Mouse (Mus musculus): Measurements from ENCODE around the gene Erc1.

Erc1 gene

DNA sequence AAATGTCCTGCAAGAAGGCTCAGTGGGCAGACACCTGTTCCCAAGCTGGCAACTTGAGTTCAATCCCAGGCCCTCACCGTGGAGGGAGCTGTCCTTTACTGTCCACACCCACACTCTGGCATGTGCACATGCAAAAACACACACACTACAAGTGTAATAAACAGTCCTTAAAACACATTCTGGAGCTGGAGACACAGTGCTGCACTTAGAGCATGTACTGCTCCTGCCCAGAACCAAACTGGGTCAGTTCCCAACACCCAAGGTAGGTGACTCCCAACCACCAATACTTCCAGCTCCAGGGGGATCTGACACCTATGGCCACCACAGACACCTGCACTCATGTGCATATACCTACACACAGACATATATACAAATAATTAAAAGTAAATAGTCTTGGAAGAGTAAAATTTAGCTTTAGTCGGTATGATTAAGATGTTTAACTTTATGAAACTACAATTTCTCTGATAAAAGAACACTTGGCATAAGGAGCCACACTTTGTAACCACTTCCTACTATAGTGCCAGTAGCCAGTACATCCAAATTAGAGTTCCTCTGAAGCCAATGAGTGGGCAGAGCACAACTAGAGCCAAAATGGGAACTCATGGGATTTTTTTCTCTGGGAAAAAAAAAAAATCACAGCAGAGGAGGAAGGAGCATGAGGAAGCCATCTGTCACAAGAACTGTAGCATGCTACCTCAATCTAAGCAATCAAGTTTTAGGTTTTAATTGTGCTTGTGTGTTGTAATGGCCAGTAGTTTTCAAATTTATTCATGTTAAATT, 39.1 kb downstream of the Erc1 start:
- no peak for DNase-seq (ENCODE audit: low read depth)

- no peak for DNase-seq (ENCODE audit: low read depth)
Measured at GRCm38 (mm10) chr6:119803239-119803638, 44.7 kb downstream of the Erc1 start.

DNA sequence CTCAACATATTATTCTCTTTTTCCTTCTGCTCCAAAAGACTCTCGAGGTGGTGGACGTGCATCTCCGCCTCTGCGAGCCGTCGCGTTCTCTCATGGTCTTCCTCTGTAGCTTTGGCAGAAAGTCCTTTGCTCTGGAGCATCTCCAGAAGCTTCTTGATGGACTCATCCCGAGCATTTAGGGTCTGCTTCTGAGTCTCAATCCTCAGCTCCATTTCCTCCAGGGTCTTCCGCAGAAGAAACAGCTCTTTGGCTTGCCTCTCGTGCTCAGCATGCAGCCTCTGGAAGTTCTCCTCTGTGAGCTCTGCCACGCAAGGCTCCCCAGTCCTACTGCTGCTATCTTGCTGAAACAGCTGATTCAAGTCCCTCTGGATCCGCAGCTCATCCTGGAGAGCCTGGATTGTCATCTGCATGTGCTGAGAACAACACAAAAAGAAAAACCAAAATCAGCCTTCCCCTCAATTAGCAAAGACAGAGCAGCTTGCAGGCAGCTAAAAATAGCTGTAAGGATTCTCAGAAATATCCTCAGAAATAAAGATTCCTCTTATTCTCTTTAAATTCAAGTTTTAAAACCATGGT, 51.0 kb downstream of the Erc1 start:
- DNase-seq (ENCODE audit: low read depth) = no peak

- no peak for DNase-seq (ENCODE audit: low read depth)
Measured at GRCm38 (mm10) chr6:119796291-119796690, 51.7 kb downstream of the Erc1 start.

DNA sequence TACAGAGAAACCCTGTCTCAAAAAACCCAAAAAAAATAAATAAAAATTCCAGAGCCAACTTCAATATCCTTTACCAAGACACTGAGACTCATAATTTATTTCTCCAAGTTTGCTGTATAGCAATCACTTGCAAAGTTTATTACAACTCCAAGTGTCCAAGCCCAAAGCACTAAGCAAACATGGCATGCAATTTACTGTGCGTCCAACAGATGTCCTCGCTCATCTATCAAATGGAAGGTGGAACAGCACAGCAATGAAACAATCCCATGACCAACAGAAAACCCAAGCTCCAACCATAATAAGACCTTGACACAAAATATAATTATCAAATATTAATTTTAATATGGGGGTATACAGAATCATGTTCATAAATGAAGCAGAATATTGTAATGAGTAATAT, 55.4 kb downstream of the Erc1 start:
- peak; percentile 60 for DNase-seq (ENCODE audit: low read depth)

DNA sequence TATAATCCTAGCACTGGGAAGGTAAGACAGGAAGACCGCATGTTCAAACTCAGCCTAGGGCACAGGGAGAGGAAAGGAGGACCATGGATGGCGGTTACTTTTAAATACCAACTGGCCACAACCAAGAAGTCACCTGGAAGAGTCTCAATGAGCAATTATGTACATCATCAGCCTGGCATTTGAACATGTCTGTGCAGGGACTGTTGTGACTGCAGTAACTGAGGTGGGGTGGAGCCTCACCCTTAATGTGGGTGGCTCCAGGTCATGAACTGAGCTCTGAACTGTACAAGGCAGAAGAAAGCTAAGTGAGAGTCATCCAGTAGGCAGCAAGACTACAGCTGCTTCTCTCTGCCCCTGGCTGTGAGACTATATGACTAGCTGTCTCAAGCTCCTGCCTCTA, 65.6 kb downstream of the Erc1 start:
- no peak for DNase-seq (ENCODE audit: low read depth)

GRCm38 (mm10) chr6:119781109-119781508, 66.9 kb downstream of the Erc1 start:
- DNase-seq (ENCODE audit: low read depth) = no peak

DNA sequence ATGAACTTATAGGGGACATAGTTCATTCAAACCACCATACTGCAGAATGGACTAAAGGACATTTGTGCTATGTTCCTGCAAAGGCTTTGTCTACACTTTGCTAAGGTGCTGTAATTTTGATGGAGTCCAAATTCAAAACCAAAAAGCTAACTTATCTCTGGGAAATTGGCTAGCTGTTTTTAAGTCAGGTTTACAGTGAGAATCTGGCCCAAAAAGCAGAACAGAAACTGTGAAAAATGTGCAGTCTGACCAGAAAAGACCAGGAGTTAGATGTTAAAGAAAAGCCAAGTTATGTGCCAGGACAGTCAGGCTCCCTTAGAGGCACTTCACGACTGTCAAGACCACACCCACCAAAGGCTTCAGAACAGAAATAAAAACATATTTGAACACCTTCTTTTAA, 79.2 kb downstream of the Erc1 start:
- no peak for DNase-seq (ENCODE audit: low read depth)

GRCm38 (mm10) chr6:119764355-119764754, 83.6 kb downstream of the Erc1 start:
- no peak for DNase-seq (ENCODE audit: low read depth)

DNA sequence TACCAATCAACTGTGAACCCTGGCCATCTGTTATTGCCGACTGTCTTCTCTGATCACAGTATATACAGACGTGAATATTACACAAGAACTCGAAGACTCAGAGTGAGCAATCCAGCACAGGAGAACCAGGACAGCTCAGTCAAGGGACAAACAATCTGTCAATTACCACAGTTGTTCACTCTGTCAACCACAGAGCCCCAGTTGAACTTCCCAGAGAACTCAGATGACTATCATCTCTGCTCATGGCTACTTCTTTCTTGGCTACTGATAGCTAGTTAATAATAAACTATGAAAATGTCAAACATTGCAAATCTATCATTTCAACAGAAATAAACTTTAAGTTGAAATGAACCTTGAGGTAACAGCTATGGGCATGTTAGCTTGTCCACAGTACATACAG, 88.1 kb downstream of the Erc1 start:
- no peak for DNase-seq (ENCODE audit: low read depth)

DNA sequence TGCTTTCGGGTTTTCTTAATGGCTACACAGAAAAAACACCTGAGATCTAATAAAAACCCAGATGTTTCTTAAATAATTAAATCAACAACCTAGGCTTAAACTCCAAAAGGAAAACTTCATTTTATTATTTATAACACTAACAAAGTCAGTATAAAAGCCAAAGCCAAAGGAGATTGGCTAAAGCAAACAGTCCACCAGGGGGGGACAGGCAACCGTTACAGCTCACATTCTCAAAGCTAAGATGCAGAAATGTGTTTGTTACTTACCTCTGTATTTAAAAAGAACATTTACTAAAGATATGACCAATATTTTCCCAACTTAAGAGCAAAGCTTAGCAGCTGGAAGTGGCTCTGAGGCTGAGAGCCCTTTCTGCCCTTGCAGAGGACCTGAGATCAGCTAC, 89.5 kb downstream of the Erc1 start:
- DNase-seq (ENCODE audit: low read depth) = no peak

GRCm38 (mm10) chr6:119757796-119758195, 90.2 kb downstream of the Erc1 start:
- no peak for DNase-seq (ENCODE audit: low read depth)

DNA sequence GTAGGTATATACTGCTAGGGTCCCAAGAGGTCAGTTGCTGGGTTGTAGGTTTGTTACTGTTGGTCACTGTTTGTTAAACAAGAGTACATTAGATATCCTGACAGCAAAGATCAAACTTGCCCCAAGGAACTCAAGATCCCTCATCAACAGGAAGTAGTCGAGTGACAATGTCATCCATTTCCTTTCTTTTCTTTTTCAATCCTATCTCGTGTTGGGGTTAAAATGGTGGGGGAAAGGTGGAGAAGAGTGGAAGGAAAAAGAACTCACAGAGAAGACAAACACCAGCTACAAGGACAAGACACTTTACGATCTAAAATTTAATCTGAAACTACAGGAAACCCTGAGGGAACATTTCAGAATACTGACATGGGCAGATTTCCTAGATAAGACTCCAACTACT, 92.1 kb downstream of the Erc1 start:
- no peak for DNase-seq (ENCODE audit: low read depth)

DNA sequence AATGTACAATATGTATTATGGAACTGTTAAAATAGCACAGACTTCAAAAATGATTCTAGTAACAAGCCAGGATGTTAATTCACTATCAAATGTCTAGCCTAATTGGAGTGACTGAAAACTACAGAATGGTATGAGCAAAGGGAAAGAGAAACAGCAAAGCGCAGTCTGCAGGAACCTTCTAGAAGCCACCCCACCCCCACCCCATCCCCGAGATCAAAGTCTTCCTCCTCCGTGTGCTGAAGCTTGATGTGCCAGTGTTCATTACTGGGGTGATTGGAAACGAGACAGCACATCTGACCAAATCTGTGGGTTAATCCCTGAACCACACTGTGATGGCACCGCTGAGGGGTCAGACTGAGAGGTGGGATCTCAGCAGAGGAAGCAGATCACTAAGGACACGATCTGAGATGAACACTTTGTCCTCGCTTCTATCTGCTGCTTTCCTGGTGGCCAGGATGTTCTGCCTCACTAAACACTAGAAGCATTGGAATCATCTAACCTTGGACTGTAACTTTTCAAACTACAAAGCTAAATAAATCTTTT, 98.8 kb downstream of the Erc1 start:
- DNase-seq (ENCODE audit: low read depth) = no peak

DNA sequence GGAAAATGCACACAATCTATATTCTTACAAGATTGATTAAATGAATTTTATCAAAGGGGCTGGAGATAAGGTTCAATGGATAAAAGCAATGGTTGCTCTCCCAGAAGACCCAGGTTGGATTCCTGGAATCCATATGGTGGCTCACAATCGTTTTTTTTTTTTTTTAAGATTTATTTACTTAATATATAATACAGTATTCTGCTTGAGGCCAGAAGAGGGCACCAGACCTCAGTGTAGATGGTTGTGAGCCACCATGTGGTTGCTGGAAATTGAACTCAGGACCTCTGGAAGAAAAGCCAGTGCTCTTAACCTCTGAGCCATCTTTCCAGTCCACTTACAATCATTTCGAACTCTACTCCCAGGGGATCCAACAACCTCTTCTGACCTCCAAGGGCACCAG, 106.1 kb downstream of the Erc1 start:
- DNase-seq (ENCODE audit: low read depth) = no peak

- DNase-seq (ENCODE audit: low read depth) = no peak
Measured at GRCm38 (mm10) chr6:119740541-119740940, 107.4 kb downstream of the Erc1 start.

DNA sequence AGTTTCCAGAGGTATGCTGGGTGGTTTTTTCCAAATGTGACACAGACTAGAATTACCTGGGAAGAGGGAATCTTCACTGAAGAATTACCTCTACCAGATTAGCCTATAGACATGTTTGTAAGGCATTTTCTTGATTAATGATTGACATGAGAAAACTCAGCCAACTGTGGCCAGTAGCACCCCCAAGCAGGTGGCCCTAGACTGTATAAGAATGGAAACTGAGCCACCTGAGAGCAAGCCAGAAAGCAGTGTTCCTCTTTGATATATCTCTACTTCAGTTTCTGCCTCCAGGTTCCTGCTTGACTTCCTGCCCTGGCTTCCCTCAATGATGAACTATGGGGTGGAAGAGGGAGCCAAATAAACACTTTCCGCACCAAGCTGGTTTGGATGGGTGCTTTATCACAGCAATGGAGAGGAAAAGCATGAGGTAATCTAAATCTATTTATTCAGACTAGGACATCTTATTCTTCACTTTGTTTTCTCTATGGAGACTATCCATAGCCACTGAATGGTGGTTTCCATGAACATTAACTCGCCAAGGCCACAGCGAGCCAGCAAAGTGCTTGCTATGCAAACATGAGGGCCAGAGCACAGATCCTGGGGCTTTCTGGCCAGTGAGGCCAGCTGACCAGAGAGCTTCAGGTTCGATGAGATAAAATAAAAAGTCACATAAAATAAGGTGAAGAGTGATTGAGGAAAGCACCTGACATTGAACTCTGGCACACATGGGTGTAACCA, 109.2 kb downstream of the Erc1 start:
- no peak for DNase-seq (ENCODE audit: low read depth)

- DNase-seq (ENCODE audit: low read depth) = no peak
Measured at GRCm38 (mm10) chr6:119737716-119738115, 110.3 kb downstream of the Erc1 start.

GRCm38 (mm10) chr6:119735937-119736336, 112.0 kb downstream of the Erc1 start:
- no peak for DNase-seq (ENCODE audit: low read depth)

GRCm38 (mm10) chr6:119731155-119731554, 116.8 kb downstream of the Erc1 start:
- DNase-seq (ENCODE audit: low read depth) = no peak

DNA sequence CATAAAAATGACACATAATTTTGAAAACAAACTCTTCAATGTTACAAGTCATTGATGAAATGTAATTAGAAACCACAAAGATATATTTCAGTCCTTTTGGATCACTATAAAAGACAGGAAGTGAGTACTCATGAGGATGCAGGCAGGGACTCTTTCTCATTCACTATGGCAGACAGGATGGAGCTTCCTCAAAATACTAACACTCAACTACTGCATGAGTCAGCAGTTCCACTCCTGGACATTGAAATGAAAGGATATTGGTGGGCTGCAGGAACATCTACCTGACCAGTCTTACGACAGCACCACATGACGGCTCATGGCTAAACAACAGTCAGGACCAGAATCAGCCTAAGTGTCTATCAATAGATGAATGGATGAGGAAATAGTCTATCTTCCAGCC, 132.7 kb downstream of the Erc1 start:
- no peak for DNase-seq (ENCODE audit: low read depth)

DNA sequence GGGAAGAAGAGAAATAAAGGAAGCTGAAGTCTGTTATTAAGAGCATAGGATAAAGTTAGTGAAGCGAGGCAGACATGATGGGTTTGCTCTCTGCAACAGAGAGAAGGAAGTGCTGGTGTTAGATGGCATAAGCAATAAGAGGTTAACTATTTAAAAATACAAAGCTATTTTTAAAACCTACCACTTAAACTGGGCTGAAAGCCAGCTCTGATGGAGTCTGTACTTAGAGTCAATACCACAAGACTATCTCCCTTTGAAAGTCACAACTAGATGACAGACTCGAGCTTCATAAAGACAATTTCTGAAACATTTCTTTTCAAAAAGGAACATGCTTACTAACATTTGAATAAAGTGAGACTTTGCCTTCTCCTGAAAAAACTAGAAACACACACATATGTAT, 134.0 kb downstream of the Erc1 start:
- DNase-seq (ENCODE audit: low read depth) = no peak

DNA sequence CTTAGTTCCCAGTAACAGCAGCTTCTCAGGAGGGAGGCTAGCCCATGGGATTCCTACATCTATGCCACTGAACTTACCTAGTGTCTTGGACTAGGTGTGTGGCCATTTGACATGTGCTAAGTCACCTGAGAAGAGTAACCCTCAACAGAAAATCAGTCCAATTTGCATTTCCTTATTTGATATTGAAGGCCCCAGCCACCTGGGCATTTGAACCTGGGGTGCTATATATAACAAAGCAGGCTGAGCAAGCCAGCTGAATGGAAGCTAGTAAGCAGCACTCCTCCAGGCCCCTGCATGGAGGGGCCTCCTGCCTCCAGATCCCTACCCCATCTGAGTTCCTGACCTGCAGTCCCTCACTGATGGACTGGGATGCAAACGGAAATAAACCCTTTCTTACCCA, 135.5 kb downstream of the Erc1 start:
- no peak for DNase-seq (ENCODE audit: low read depth)

All from c-Kit-positive CD71-negative TER-119-negative erythroid progenitor cells, embryonic 14.5 days (primary cell).